Mouse (Mus musculus): ENCODE measurements at regions not wholly inside any gene's neighbourhood (a gene's known extent, or its start where the extent isn't known, plus 50 kb on each side); places are given as distances from the start of the nearest gene placed in this dataset.

GRCm38 (mm10) chr6:117271562-117272226, 103.4 kb downstream of the Cxcl12 start:
- TF ChIP-seq POLR2A (IDR thresholded peaks at IDR 0.05; ENCODE audit: low read depth, low read length) = no peak
- no peak for TF ChIP-seq POLR2AphosphoS2 (IDR thresholded peaks at IDR 0.05; ENCODE audit: low read depth, low read length)
- no peak for TF ChIP-seq MAZ (IDR thresholded peaks at IDR 0.05; ENCODE audit: low read depth, low read length)
- TF ChIP-seq IRF4 (IDR thresholded peaks at IDR 0.05; ENCODE audit: low read depth, low read length) = no peak
- TF ChIP-seq ELF1 (IDR thresholded peaks at IDR 0.05; ENCODE audit: low read depth, low read length) = no peak
- TF ChIP-seq USF2 (conservative IDR thresholded peaks at IDR 0.05; ENCODE audit: low read depth, low read length) = no peak
- no peak for TF ChIP-seq EP300 (IDR thresholded peaks at IDR 0.05; ENCODE audit: low read length)
- no peak for TF ChIP-seq MXI1 (IDR thresholded peaks at IDR 0.05; ENCODE audit: low read depth, low read length)
- no peak for TF ChIP-seq MEF2A (IDR thresholded peaks at IDR 0.05; ENCODE audit: borderline replicate concordance, low read depth, low read length)
- no peak for TF ChIP-seq HCFC1 (IDR thresholded peaks at IDR 0.05; ENCODE audit: low read depth, low read length)
- TF ChIP-seq ZNF384 (IDR thresholded peaks at IDR 0.05; ENCODE audit: low read depth, low read length) = no peak
- no peak for TF ChIP-seq NELFE (IDR thresholded peaks at IDR 0.05; ENCODE audit: low read depth, low read length)
- TF ChIP-seq MAX (IDR thresholded peaks at IDR 0.05; ENCODE audit: low read length) = no peak
